Mouse (Mus musculus) neural tube, embryonic 12.5 days (tissue): ENCODE results near the gene Emilin1. TPM values are rescaled to one million over a fixed set of nuclear protein-coding genes. Genes with fewer than 3 reads are reported as not detected.

Experiments used
- ATAC-seq: fragments of 200-750 bp; cut with Nextera tagmentation; 2 replicates; pipeline ENCODE4 v1.8.0; 2017; ENCODE audit warnings: low read depth, mild to moderate bottlenecking, moderate TSS enrichment, moderate library complexity; ENCODE audit not compliant: low FRiP score
- H3K27ac ChIP-seq: fragments of 300-500 bp; sonication (generic); 2 replicates; pipeline ENCODE4 v1.5.1; 2016
- H3K27me3 ChIP-seq: fragments of 300-500 bp; sonication (generic); replicated peaks from 2 replicates; pipeline ENCODE4 v1.6.1; 2016; ENCODE audit warnings: mild to moderate bottlenecking
- H3K36me3 ChIP-seq: fragments of 300-500 bp; sonication (generic); 2 replicates; pipeline ENCODE4 v1.6.1; 2016; ENCODE audit warnings: mild to moderate bottlenecking
- H3K4me1 ChIP-seq: fragments of 300-500 bp; sonication (generic); 2 replicates; pipeline ENCODE4 v1.6.1; 2016
- H3K4me2 ChIP-seq: fragments of 300-500 bp; sonication (generic); replicated peaks from 2 replicates; pipeline ENCODE4 v1.6.1; 2016; ENCODE audit warnings: mild to moderate bottlenecking
- H3K4me3 ChIP-seq: fragments of 300-500 bp; sonication (generic); 2 replicates; pipeline ENCODE4 v1.5.1; 2016
- H3K9ac ChIP-seq: fragments of 300-500 bp; sonication (generic); 2 replicates; pipeline ENCODE4 v1.6.1; 2016; ENCODE audit warnings: mild to moderate bottlenecking
- H3K9me3 ChIP-seq: fragments of 300-500 bp; sonication (generic); 2 replicates; pipeline ENCODE4 v1.6.1; 2016; ENCODE audit warnings: mild to moderate bottlenecking
- WGBS: fragments of 180-500 bp; shearing (Covaris S2); methylation state at CpG from one replicate; pipeline ENCODE4 v1.1.7; 2016; 5-methylcytosine and 5-hydroxymethylcytosine counted together
- polyA plus RNA-seq: library from polyadenylated mRNA; unstranded; fragments of >200 nt; fragmentation: Nextera tagmentation; extraction: Ambion mirVana; gene quantifications from 2 replicates; pipeline ENCODE4 v1.2.1, GENCODE M21; 2016

Gene Emilin1
- polyA plus RNA-seq, 1 experiment from 2014 or later: 63.7 TPM

GRCm38 (mm10) chr5:30919831-30920614 is 6.8 kb downstream of the Emilin1 start:
- Histone ChIP-seq H3K9me3 (no peaks in the 10 kb centered on the region), H3K27ac (no peak overlapping the region), H3K4me1 (peaks cover 22% of the 10 kb centered on the region), H3K4me2 (0 out of 2 replicates have a peak overlapping the region, but pooled peaks have one; percentile 82), H3K9ac (no peak overlapping the region), H3K36me3 (peaks cover 5% of the 10 kb centered on the region; the same call in 1 of the 2 replicates), H3K4me3 (no peak overlapping the region), H3K27me3 (no peaks in the 10 kb centered on the region)
- WGBS: 65% methylated on average over 11 of the region's 11 CpGs
- ATAC-seq: no peak

- no peak overlapping the region for H3K9ac ChIP-seq
- H3K4me1 ChIP-seq: peaks cover 17% of the 10 kb centered on the region
- no peaks in the 10 kb centered on the region for H3K9me3 ChIP-seq
- peak overlapping the region; percentile 82 for H3K4me2 ChIP-seq
- no peaks in the 10 kb centered on the region for H3K27me3 ChIP-seq
- whole genome bisulfite sequencing: 58% methylated on average over 19 of the region's 19 CpGs
- 0 out of 2 replicates have a peak, but pooled peaks have one; percentile 4 for ATAC-seq
- peaks cover 5% of the 10 kb centered on the region; the same call in 1 of the 2 replicates for H3K36me3 ChIP-seq
- no peak overlapping the region for H3K4me3 ChIP-seq
- H3K27ac ChIP-seq: no peak overlapping the region
Measured at GRCm38 (mm10) chr5:30920621-30921020, 7.4 kb downstream of the Emilin1 start.

GRCm38 (mm10) chr5:30921256-30922033 is 8.2 kb downstream of the Emilin1 start, which contains the start of gene Khk:
Khk (plus strand) TSS chr5:30921431.
- Histone ChIP-seq H3K4me2 (peak within 1 kb of the TSS; percentile 82), H3K36me3 (peaks cover 5% of the 10 kb centered on the region; the same call in 1 of the 2 replicates), H3K27me3 (no peaks in the 10 kb centered on the region), H3K9ac (peak within 1 kb of the TSS; percentile 59), H3K4me1 (peaks cover 13% of the 10 kb centered on the region), H3K4me3 (peak within 1 kb of the TSS; percentile 47), H3K9me3 (no peaks in the 10 kb centered on the region), H3K27ac (0 out of 2 replicates have a peak within 1 kb of the TSS, but pooled peaks have one; percentile 16)
- WGBS: under 1% methylated on average over 40 of the region's 40 CpGs
- ATAC-seq: peak; percentile 66

GRCm38 (mm10) chr5:30922581-30923041 is 9.4 kb downstream of the Emilin1 start:
- Histone ChIP-seq H3K27me3 (no peaks in the 10 kb centered on the region), H3K9ac (no peak overlapping the region), H3K4me1 (peaks cover 13% of the 10 kb centered on the region), H3K9me3 (no peaks in the 10 kb centered on the region), H3K36me3 (peaks cover 5% of the 10 kb centered on the region; the same call in 1 of the 2 replicates), H3K4me2 (peak overlapping the region; percentile 82), H3K4me3 (no peak overlapping the region), H3K27ac (no peak overlapping the region)
- no peak for ATAC-seq
- WGBS: 75% methylated on average over 10 of the region's 10 CpGs

DNA sequence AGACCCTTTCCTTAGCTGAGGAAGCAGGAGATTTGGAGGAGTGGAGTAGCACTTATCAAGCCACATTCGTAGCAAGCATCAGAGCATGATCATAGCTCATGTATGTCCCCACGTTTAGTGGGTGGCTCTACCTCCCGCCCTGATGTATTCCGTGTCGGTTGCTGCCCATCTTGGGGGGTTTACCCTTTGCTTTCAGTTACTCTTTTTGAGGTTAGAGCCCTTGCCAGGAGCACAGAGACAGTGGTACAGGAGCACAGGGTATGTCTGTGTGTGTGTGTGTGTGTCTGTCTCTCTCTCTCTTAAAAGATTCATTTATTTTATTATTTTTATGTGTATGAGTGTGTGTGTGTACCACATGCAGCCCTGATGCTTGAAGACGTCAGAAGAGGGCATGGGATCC is 9.9 kb downstream of the Emilin1 start:
- Histone ChIP-seq H3K4me2 (no peak overlapping the region), H3K36me3 (peaks cover 3% of the 10 kb centered on the region; the same call in 1 of the 2 replicates), H3K4me1 (peaks cover 13% of the 10 kb centered on the region), H3K4me3 (no peak overlapping the region), H3K27me3 (no peaks in the 10 kb centered on the region), H3K27ac (no peak overlapping the region), H3K9me3 (no peaks in the 10 kb centered on the region), H3K9ac (no peak overlapping the region)
- no peak for ATAC-seq
- WGBS: 88% methylated on average over 6 of the region's 6 CpGs

DNA sequence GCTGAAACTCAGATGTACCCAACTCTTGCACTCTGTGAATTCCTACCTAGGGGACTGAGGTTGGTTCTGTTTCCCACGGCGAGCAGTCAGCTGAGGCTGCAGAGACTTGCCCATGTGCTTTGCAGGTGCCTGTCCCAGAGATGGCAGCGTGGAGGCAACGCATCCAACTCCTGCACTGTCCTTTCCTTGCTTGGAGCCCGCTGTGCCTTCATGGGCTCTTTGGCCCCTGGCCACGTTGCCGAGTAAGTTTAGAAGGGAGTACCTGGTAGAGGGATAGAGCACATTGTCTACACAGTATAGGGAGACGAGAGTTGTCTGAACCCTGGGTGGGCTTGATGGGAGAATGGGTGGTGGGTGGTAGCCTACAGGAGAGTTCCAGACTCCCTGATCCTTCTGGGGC is 11.4 kb downstream of the Emilin1 start:
- ATAC-seq: no peak
- H3K4me2 ChIP-seq: no peak overlapping the region
- H3K27ac ChIP-seq: no peak overlapping the region
- H3K4me3 ChIP-seq: no peak overlapping the region
- H3K27me3 ChIP-seq: no peaks in the 10 kb centered on the region
- no peaks in the 10 kb centered on the region for H3K36me3 ChIP-seq
- peaks cover 13% of the 10 kb centered on the region for H3K4me1 ChIP-seq
- H3K9ac ChIP-seq: no peak overlapping the region
- 79% methylated on average over 8 of the region's 8 CpGs for WGBS
- no peaks in the 10 kb centered on the region for H3K9me3 ChIP-seq

- Histone ChIP-seq H3K27ac (no peak overlapping the region), H3K4me2 (no peak overlapping the region), H3K27me3 (no peaks in the 10 kb centered on the region), H3K4me1 (peaks cover 13% of the 10 kb centered on the region), H3K4me3 (no peak overlapping the region), H3K36me3 (no peaks in the 10 kb centered on the region), H3K9ac (no peak overlapping the region), H3K9me3 (no peaks in the 10 kb centered on the region)
- ATAC-seq: no peak
- WGBS: 86% methylated on average over 5 of the region's 5 CpGs
Measured at GRCm38 (mm10) chr5:30925217-30925616, 12.0 kb downstream of the Emilin1 start.

- Histone ChIP-seq H3K36me3 (no peaks in the 10 kb centered on the region), H3K4me2 (no peak overlapping the region), H3K4me3 (no peak overlapping the region), H3K27me3 (no peaks in the 10 kb centered on the region), H3K27ac (no peak overlapping the region), H3K9ac (no peak overlapping the region), H3K4me1 (peaks cover 13% of the 10 kb centered on the region), H3K9me3 (no peaks in the 10 kb centered on the region)
- WGBS: 83% methylated on average over 2 of the region's 2 CpGs
- ATAC-seq: no peak
Measured at GRCm38 (mm10) chr5:30926073-30926472, 12.9 kb downstream of the Emilin1 start.

GRCm38 (mm10) chr5:30927945-30928529 is 14.8 kb downstream of the Emilin1 start:
- H3K4me2 ChIP-seq: peak overlapping the region; percentile 45
- 44% methylated on average over 7 of the region's 7 CpGs for WGBS
- no peak overlapping the region for H3K9ac ChIP-seq
- no peaks in the 10 kb centered on the region for H3K36me3 ChIP-seq
- H3K9me3 ChIP-seq: no peaks in the 10 kb centered on the region
- no peaks in the 10 kb centered on the region for H3K27me3 ChIP-seq
- H3K27ac ChIP-seq: no peak overlapping the region
- no peaks in the 10 kb centered on the region for H3K4me1 ChIP-seq
- H3K4me3 ChIP-seq: no peak overlapping the region
- ATAC-seq: peak; percentile 65; the same call in 1 of the 2 replicates

DNA sequence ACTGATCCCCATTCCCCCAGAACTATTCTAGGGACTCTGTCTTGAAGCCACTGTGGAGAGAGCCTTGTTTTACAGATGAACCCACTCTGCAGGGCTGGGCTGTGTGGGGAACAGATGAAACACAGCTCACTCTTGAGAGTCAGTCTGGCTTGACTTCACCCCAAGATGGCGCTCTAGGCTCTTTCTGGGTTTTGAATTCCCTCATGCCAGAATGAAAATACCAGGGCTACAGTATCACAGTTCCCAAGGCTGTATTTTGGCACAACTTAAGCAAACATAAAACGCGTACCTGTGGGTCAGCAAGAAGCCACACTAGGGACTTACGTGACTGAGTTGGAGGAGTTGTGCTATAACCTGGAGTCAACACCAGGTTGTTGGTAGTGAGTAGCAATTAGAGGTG is 16.9 kb downstream of the Emilin1 start:
- no peak overlapping the region for H3K4me3 ChIP-seq
- no peaks in the 10 kb centered on the region for H3K4me1 ChIP-seq
- H3K4me2 ChIP-seq: no peak overlapping the region
- H3K27me3 ChIP-seq: no peaks in the 10 kb centered on the region
- no peak overlapping the region for H3K9ac ChIP-seq
- H3K36me3 ChIP-seq: no peaks in the 10 kb centered on the region
- no peak for ATAC-seq
- no peak overlapping the region for H3K27ac ChIP-seq
- no peaks in the 10 kb centered on the region for H3K9me3 ChIP-seq
- WGBS: 49% methylated on average over 4 of the region's 4 CpGs

DNA sequence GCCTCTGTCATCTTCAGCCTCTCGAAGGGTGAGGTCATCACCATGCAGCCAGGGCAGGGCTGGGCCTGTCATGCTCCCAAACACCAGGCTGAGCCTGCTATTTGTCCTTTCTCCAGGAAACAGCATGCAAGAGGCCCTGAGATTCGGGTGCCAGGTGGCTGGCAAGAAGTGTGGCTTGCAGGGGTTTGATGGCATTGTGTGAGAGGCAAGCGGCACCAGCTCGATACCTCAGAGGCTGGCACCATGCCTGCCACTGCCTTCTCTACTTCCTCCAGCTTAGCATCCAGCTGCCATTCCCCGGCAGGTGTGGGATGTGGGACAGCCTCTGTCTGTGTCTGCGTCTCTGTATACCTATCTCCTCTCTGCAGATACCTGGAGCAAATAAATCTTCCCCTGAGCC is 17.6 kb downstream of the Emilin1 start:
- no peak overlapping the region for H3K9ac ChIP-seq
- ATAC-seq: no peak
- H3K4me3 ChIP-seq: no peak overlapping the region
- H3K27me3 ChIP-seq: no peaks in the 10 kb centered on the region
- H3K36me3 ChIP-seq: no peaks in the 10 kb centered on the region
- WGBS: 87% methylated on average over 6 of the region's 6 CpGs
- no peaks in the 10 kb centered on the region for H3K9me3 ChIP-seq
- H3K4me2 ChIP-seq: no peak overlapping the region
- H3K4me1 ChIP-seq: no peaks in the 10 kb centered on the region
- no peak overlapping the region for H3K27ac ChIP-seq

DNA sequence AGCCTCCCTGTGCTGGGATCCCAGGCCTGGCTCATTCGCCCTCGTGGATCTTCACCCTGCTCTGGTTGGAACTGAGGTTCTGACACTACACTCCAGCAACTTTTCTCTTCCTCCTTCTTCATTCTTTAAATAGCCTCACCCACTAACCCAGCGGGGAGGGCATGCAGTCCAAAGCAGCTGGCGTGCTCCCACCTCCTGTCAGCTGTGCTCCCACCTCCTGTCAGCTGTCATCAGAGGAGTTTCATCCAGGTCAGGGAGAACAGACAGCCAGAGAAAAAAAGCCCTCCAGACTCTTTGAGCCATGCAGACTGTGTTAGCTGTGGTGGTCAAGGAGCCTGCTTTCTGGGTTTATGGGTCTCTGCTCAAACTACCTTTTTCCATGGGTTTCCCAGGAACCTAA is 18.2 kb downstream of the Emilin1 start:
- H3K9me3 ChIP-seq: no peaks in the 10 kb centered on the region
- no peak overlapping the region for H3K4me3 ChIP-seq
- 86% methylated on average over 4 of the region's 4 CpGs for WGBS
- H3K9ac ChIP-seq: no peak overlapping the region
- no peak overlapping the region for H3K27ac ChIP-seq
- ATAC-seq: no peak
- H3K4me1 ChIP-seq: no peaks in the 10 kb centered on the region
- no peak overlapping the region for H3K4me2 ChIP-seq
- H3K36me3 ChIP-seq: no peaks in the 10 kb centered on the region
- no peaks in the 10 kb centered on the region for H3K27me3 ChIP-seq
